Mouse (Mus musculus) gastrocnemius, adult 8-10 months (tissue): ENCODE results near the gene Arhgef10l. TPM values are rescaled to one million over a fixed set of nuclear protein-coding genes. Genes with fewer than 3 reads are reported as not detected.
"Not testable (repeated sequence)": the region's sequence is repeated elsewhere in the genome, so short reads cannot be mapped to it uniquely, and the experiment has no call there.

Experiments used
- DNase-seq, 2 experiments: peaks; one replicate each; pipeline ENCODE4 v3.0.0; 2022; ENCODE audit warnings: low spot score in 2 of 2
- total RNA-seq, 4 experiments: library from RNA; stranded (reverse); gene quantifications; 2 replicates each; pipeline ENCODE4 v1.2.4; 2022

Gene Arhgef10l
- total RNA-seq, 4 experiments from 2014 or later, result 50.0 to 66.3 (median 54.8) TPM

- DNase-seq, result not testable (repeated sequence)
Measured at GRCm38 (mm10) chr4:140574863-140575262, 90.9 kb downstream of the Arhgef10l start.

GRCm38 (mm10) chr4:140572376-140572775, 93.4 kb downstream of the Arhgef10l start:
- no peak for DNase-seq

- DNase-seq, result no peak
Measured at GRCm38 (mm10) chr4:140569394-140569793, 96.4 kb downstream of the Arhgef10l start.

- no peak for DNase-seq
Measured at GRCm38 (mm10) chr4:140567911-140568480, 97.8 kb downstream of the Arhgef10l start.

- no peak for DNase-seq
Measured at GRCm38 (mm10) chr4:140566785-140567184, 99.0 kb downstream of the Arhgef10l start.

- not testable (repeated sequence) for DNase-seq
Measured at GRCm38 (mm10) chr4:140564459-140564858, 101.4 kb downstream of the Arhgef10l start.

- DNase-seq, result no peak
Measured at GRCm38 (mm10) chr4:140562461-140563178, 103.2 kb downstream of the Arhgef10l start.

- no peak for DNase-seq
Measured at GRCm38 (mm10) chr4:140561744-140562143, 104.1 kb downstream of the Arhgef10l start.

- no peak for DNase-seq
Measured at GRCm38 (mm10) chr4:140559862-140560261, 106.0 kb downstream of the Arhgef10l start.

GRCm38 (mm10) chr4:140558193-140558592, 107.6 kb downstream of the Arhgef10l start:
- DNase-seq, result no peak

- DNase-seq, result no peak
Measured at GRCm38 (mm10) chr4:140556561-140556960, 109.3 kb downstream of the Arhgef10l start.

GRCm38 (mm10) chr4:140555273-140555672, 110.5 kb downstream of the Arhgef10l start:
- DNase-seq, result peak; percentile 37 to 44

GRCm38 (mm10) chr4:140554552-140554951, 111.3 kb downstream of the Arhgef10l start:
- DNase-seq, result no peak

- DNase-seq, result no peak
Measured at GRCm38 (mm10) chr4:140551766-140552165, 114.0 kb downstream of the Arhgef10l start.

- no peak for DNase-seq
Measured at GRCm38 (mm10) chr4:140550670-140551069, 115.1 kb downstream of the Arhgef10l start.

- DNase-seq, result peak; percentile 55 to 84
Measured at GRCm38 (mm10) chr4:140549975-140550374, 115.8 kb downstream of the Arhgef10l start.

GRCm38 (mm10) chr4:140547488-140547887, 118.3 kb downstream of the Arhgef10l start:
- peak; percentile 31 to 39 for DNase-seq

GRCm38 (mm10) chr4:140539125-140539524, 126.7 kb downstream of the Arhgef10l start:
- peak; percentile 47 for DNase-seq

GRCm38 (mm10) chr4:140537561-140538021, 128.2 kb downstream of the Arhgef10l start:
- no peak for DNase-seq

GRCm38 (mm10) chr4:140535323-140535722, 130.5 kb downstream of the Arhgef10l start:
- no peak for DNase-seq

- DNase-seq, result no peak
Measured at GRCm38 (mm10) chr4:140532270-140532669, 133.5 kb downstream of the Arhgef10l start.

- no peak for DNase-seq
Measured at GRCm38 (mm10) chr4:140531024-140531423, 134.8 kb downstream of the Arhgef10l start.

- DNase-seq, result no peak
Measured at GRCm38 (mm10) chr4:140529735-140530134, 136.1 kb downstream of the Arhgef10l start.
